Mouse (Mus musculus): ENCODE data around the gene Mrps27.

DNA sequence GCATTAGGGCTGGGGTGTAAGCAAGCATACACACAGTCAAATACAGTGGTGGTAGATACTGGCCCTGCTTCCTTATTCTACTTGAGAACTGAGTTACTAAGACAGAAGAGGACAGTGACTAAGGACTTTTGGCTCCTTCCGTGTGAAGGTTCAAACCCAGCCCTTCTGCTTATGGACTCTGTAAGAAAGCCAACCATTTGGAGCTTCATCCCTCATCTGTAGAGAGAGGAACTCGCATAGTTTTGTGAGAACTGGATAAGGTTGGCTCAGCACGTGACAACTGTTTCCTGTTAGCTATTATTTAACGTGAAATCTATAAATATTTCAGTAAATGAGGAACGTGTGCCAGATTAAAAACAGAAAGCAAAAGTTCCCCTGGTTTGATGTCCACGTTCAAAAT lies 7.1 kb upstream of the Mrps27 start:
- TF ChIP-seq EP300 (optimal IDR thresholded peaks at IDR 0.05) (no peak), CTCF (IDR thresholded peaks at IDR 0.05; ENCODE audit: low read depth) (no peak)

Data from stomach, postnatal 0 days (tissue).